Mouse (Mus musculus) MEL (cell line): Measurements from ENCODE around the gene Rgs12. TPM values are rescaled to one million over a fixed set of nuclear protein-coding genes. Genes with fewer than 3 reads are reported as not detected.
A peak's percentile ranks its signal among the peaks of the same experiment; 100 is the strongest.

Source experiments
- DNase-seq: peaks from one replicate; pipeline ENCODE4 v3.0.0; 2011; ENCODE audit warnings: low read depth, low spot score
- H3K27ac ChIP-seq: 2 replicates; pipeline ENCODE4 v1.5.1; 2012; ENCODE audit warnings: low read depth, mild to moderate bottlenecking, control low read depth, low read length, moderate library complexity; ENCODE audit not compliant: control insufficient read depth
- H3K27me3 ChIP-seq, 2 experiments: fragments of 150-350 bp in 1 of 2; sonication (generic) in 1 of 2; 2 replicates each; pipeline ENCODE4 v1.6.1; 2012; ENCODE audit warnings: low read length in 2 of 2, mild to moderate bottlenecking in 2 of 2, improper control_type of control experiment in 1 of 2, moderate library complexity in 1 of 2; ENCODE audit not compliant: insufficient read depth in 2 of 2, control insufficient read depth in 1 of 2
- H3K36me3 ChIP-seq, 2 experiments: 2 replicates each; pipeline ENCODE4 v1.6.1; 2012 to 2014; ENCODE audit warnings: low read length in 2 of 2, improper control_type of control experiment in 1 of 2, inconsistent platforms in 1 of 2, mild to moderate bottlenecking in 1 of 2; ENCODE audit not compliant: insufficient read depth in 2 of 2, control insufficient read depth in 1 of 2
- H3K4me1 ChIP-seq, 2 experiments: fragments of 150-350 bp in 1 of 2; sonication (generic) in 1 of 2; 2 replicates each; pipeline ENCODE4 v1.6.1; 2012; ENCODE audit warnings: low read length in 2 of 2, improper control_type of control experiment in 1 of 2, mild to moderate bottlenecking in 1 of 2; ENCODE audit not compliant: insufficient read depth in 2 of 2, control insufficient read depth in 1 of 2
- H3K4me3 ChIP-seq, 2 experiments: fragments of 150-350 bp in 1 of 2; sonication (generic) in 1 of 2; 2 replicates each; pipeline ENCODE4 v1.5.1; 2012; ENCODE audit warnings: low read depth in 2 of 2, low read length in 2 of 2, mild to moderate bottlenecking in 2 of 2, moderate library complexity in 2 of 2, control low read depth in 1 of 2, improper control_type of control experiment in 1 of 2; ENCODE audit not compliant: control insufficient read depth in 1 of 2, insufficient read depth in 1 of 2
- H3K79me2 ChIP-seq: 2 replicates; pipeline ENCODE4 v1.6.1; 2012; ENCODE audit warnings: mild to moderate bottlenecking, low read length, moderate library complexity; ENCODE audit not compliant: control insufficient read depth, poor library complexity, insufficient read depth
- H3K9ac ChIP-seq: 2 replicates; pipeline ENCODE4 v1.6.1; 2012; ENCODE audit warnings: low read depth, mild to moderate bottlenecking, control low read depth, low read length, moderate library complexity; ENCODE audit not compliant: control insufficient read depth, poor library complexity, severe bottlenecking
- H3K9me3 ChIP-seq: fragments of 150-350 bp; sonication (generic); replicated peaks from 2 replicates; pipeline ENCODE4 v1.6.1; 2012; ENCODE audit warnings: mild to moderate bottlenecking, low read length, improper control_type of control experiment, moderate library complexity; ENCODE audit not compliant: insufficient read depth
- BHLHE40 ChIP-seq: IDR thresholded peaks from 2 replicates; pipeline ENCODE4 v1.6.1; 2012; ENCODE audit warnings: low read depth, mild to moderate bottlenecking, inconsistent platforms, low read length, improper control_type of control experiment, borderline replicate concordance
- GABPA ChIP-seq: IDR thresholded peaks from 2 replicates; pipeline ENCODE4 v1.6.1; 2012; ENCODE audit warnings: low read depth, mild to moderate bottlenecking, inconsistent platforms, low read length, improper control_type of control experiment, moderate library complexity
- HCFC1 ChIP-seq: IDR thresholded peaks from 2 replicates; pipeline ENCODE4 v1.6.1; 2012; ENCODE audit warnings: low read depth, mild to moderate bottlenecking, inconsistent platforms, low read length, improper control_type of control experiment, moderate library complexity
- MAZ ChIP-seq: IDR thresholded peaks from 2 replicates; pipeline ENCODE4 v1.6.1; 2012; ENCODE audit warnings: low read depth, mild to moderate bottlenecking, inconsistent platforms, low read length, improper control_type of control experiment
- MEF2A ChIP-seq: IDR thresholded peaks from 2 replicates; pipeline ENCODE4 v1.6.1; 2014; ENCODE audit warnings: low read depth, mild to moderate bottlenecking, inconsistent platforms, low read length, improper control_type of control experiment; ENCODE audit not compliant: poor library complexity, insufficient replicate concordance, severe bottlenecking; ENCODE audit errors: extremely low read depth
- MXI1 ChIP-seq: IDR thresholded peaks from 2 replicates; pipeline ENCODE4 v1.6.1; 2011; ENCODE audit warnings: mild to moderate bottlenecking, low read depth, low read length, improper control_type of control experiment
- MYB ChIP-seq: IDR thresholded peaks from 2 replicates; pipeline ENCODE4 v1.6.1; 2011; ENCODE audit warnings: mild to moderate bottlenecking, low read depth, low read length, improper control_type of control experiment
- MYC ChIP-seq: IDR thresholded peaks from 2 replicates; pipeline ENCODE4 v1.6.1; 2011; ENCODE audit warnings: low read depth, mild to moderate bottlenecking, low read length, improper control_type of control experiment, moderate library complexity
- NELFE ChIP-seq: IDR thresholded peaks from 2 replicates; pipeline ENCODE4 v1.6.1; 2011; ENCODE audit warnings: low read depth, low read length, improper control_type of control experiment
- NRF1 ChIP-seq: IDR thresholded peaks from 2 replicates; pipeline ENCODE4 v1.6.1; 2014; ENCODE audit warnings: low read depth, mild to moderate bottlenecking, inconsistent platforms, low read length, improper control_type of control experiment, moderate library complexity; ENCODE audit not compliant: poor library complexity, insufficient read depth, severe bottlenecking
- POLR2AphosphoS2 ChIP-seq: IDR thresholded peaks from 2 replicates; pipeline ENCODE4 v1.6.1; 2011; ENCODE audit warnings: low read length, improper control_type of control experiment
- POLR2AphosphoS5 ChIP-seq: IDR thresholded peaks from 2 replicates; pipeline ENCODE4 v1.6.1; 2012; ENCODE audit warnings: low read depth, borderline replicate concordance, mild to moderate bottlenecking, inconsistent platforms, low read length, moderate library complexity, mixed read lengths
- RAD21 ChIP-seq: IDR thresholded peaks from 2 replicates; pipeline ENCODE4 v1.6.1; 2011; ENCODE audit warnings: mild to moderate bottlenecking, low read depth, low read length, improper control_type of control experiment
- RCOR1 ChIP-seq: IDR thresholded peaks from 2 replicates; pipeline ENCODE4 v1.6.1; 2012; ENCODE audit warnings: low read depth, mild to moderate bottlenecking, inconsistent platforms, low read length, improper control_type of control experiment
- SIN3A ChIP-seq: IDR thresholded peaks from 2 replicates; pipeline ENCODE4 v1.6.1; 2012; ENCODE audit warnings: low read length, improper control_type of control experiment, inconsistent platforms
- SMC3 ChIP-seq: IDR thresholded peaks from 2 replicates; pipeline ENCODE4 v1.6.1; 2011; ENCODE audit warnings: low read depth, low read length, improper control_type of control experiment
- TBP ChIP-seq: IDR thresholded peaks from 2 replicates; pipeline ENCODE4 v1.8.0; 2011; ENCODE audit warnings: low read depth, low read length, improper control_type of control experiment
- USF2 ChIP-seq, 2 experiments: IDR thresholded peaks; 2 replicates each; pipeline ENCODE4 v1.6.1; 2011 to 2012; ENCODE audit warnings: improper control_type of control experiment in 2 of 2, low read length in 2 of 2, borderline replicate concordance in 1 of 2, inconsistent platforms in 1 of 2, low read depth in 1 of 2, mild to moderate bottlenecking in 1 of 2; ENCODE audit not compliant: insufficient read depth in 1 of 2
- ZC3H11A ChIP-seq: IDR thresholded peaks from 2 replicates; pipeline ENCODE4 v1.6.1; 2012; ENCODE audit warnings: low read depth, mild to moderate bottlenecking, inconsistent platforms, low read length, improper control_type of control experiment
- ZKSCAN1 ChIP-seq: IDR thresholded peaks from 2 replicates; pipeline ENCODE4 v1.6.1; 2012; ENCODE audit warnings: low read depth, mild to moderate bottlenecking, inconsistent platforms, low read length, improper control_type of control experiment, moderate library complexity
- ZMIZ1 ChIP-seq: IDR thresholded peaks from 2 replicates; pipeline ENCODE4 v1.6.1; 2012; ENCODE audit warnings: low read depth, mild to moderate bottlenecking, inconsistent platforms, low read length, improper control_type of control experiment, moderate library complexity
- ZNF384 ChIP-seq: IDR thresholded peaks from 2 replicates; pipeline ENCODE4 v1.6.1; 2012; ENCODE audit warnings: low read depth, mild to moderate bottlenecking, inconsistent platforms, low read length, improper control_type of control experiment
- polyA plus RNA-seq, 2 experiments: library from polyadenylated mRNA; stranded (reverse) in 1 of 2; unstranded in 1 of 2; fragments of >175 nt in 1 of 2; fragments of >200 nt in 1 of 2; gene quantifications; 2 replicates each; pipeline versions ENCODE4 v1.2.1 to v1.2.4; 2012; ENCODE audit warnings: low replicate concordance in 2 of 2, low read depth in 1 of 2; ENCODE audit not compliant: insufficient read length in 2 of 2, insufficient read depth in 1 of 2, missing spikeins in 1 of 2
- total RNA-seq: library from RNA; depleted of rRNA; stranded (reverse); fragments of 300-350 nt; gene quantifications from 2 replicates; pipeline ENCODE4 v1.2.3, GENCODE M21; 2012

The Rgs12 gene
- total and polyA plus RNA-seq, 3 experiments: 11.9 to 15.4 TPM; not detected in 1

- peak; percentile 52 for DNase-seq
- Histone ChIP-seq H3K9me3 (no peaks in the 10 kb centered on the region), H3K4me3 (no peak overlapping the region), H3K79me2 (no peaks in the 10 kb centered on the region), H3K27ac (no peak overlapping the region), H3K9ac (no peak overlapping the region), H3K4me1 (peaks cover 12 to 21% of the 10 kb centered on the region in 2 experiments), H3K36me3 (peaks cover 0 to 18% of the 10 kb centered on the region in 2 experiments; a peak in 3 of 4 replicates), H3K27me3 (no peaks in the 10 kb centered on the region)
- no peak for TF ChIP-seq GABPA
- TF ChIP-seq POLR2AphosphoS5: no peak
- no peak for TF ChIP-seq NELFE
- TF ChIP-seq MEF2A: no peak
- TF ChIP-seq POLR2AphosphoS2: no peak
- TF ChIP-seq NRF1: no peak
- TF ChIP-seq MXI1: peak; percentile 88
- no peak for TF ChIP-seq MAZ
- no peak for TF ChIP-seq RCOR1
- no peak for TF ChIP-seq TBP
- no peak for TF ChIP-seq ZNF384
- no peak for TF ChIP-seq BHLHE40
- TF ChIP-seq RAD21: no peak
- TF ChIP-seq SIN3A: 0 out of 2 replicates have a peak, but pooled peaks have one; percentile 37
- TF ChIP-seq ZMIZ1: no peak
- TF ChIP-seq ZC3H11A: no peak
- no peak for TF ChIP-seq MYB
- TF ChIP-seq MYC: 0 out of 2 replicates have a peak, but pooled peaks have one; percentile 36
- no peak for TF ChIP-seq HCFC1
- TF ChIP-seq ZKSCAN1: no peak
- TF ChIP-seq USF2 (IDR thresholded peaks at IDR 0.05; ENCODE audit: borderline replicate concordance in 1 of 2, insufficient read depth in 1 of 2, low read depth in 1 of 2, low read length in 2 of 2): no peak
- TF ChIP-seq SMC3: no peak
Observed at GRCm38 (mm10) chr5:34989321-34989772, 40.1 kb downstream of the Rgs12 start.
